Mouse (Mus musculus) neural tube, embryonic 15.5 days (tissue): Measurements from ENCODE around the gene Nim1k. TPM values are rescaled to one million over a fixed set of nuclear protein-coding genes. Genes with fewer than 3 reads are reported as not detected.
A peak's percentile ranks its signal among the peaks of the same experiment; 100 is the strongest.

Source experiments
- ATAC-seq: fragments of 200-750 bp; cut with Nextera tagmentation; 2 replicates; pipeline ENCODE4 v1.8.0; 2017; ENCODE audit warnings: mild to moderate bottlenecking, moderate TSS enrichment, moderate library complexity; ENCODE audit not compliant: low FRiP score
- H3K27ac ChIP-seq: fragments of 300-500 bp; sonication (generic); replicated peaks from 2 replicates; pipeline ENCODE4 v1.5.1; 2015; ENCODE audit warnings: mild to moderate bottlenecking, inconsistent platforms
- H3K27me3 ChIP-seq: fragments of 300-500 bp; sonication (generic); replicated peaks from 2 replicates; pipeline ENCODE4 v1.6.1; 2015; ENCODE audit warnings: inconsistent platforms
- H3K36me3 ChIP-seq: fragments of 300-500 bp; sonication (generic); 2 replicates; pipeline ENCODE4 v1.6.1; 2015; ENCODE audit warnings: inconsistent platforms
- H3K4me1 ChIP-seq: fragments of 300-500 bp; sonication (generic); 2 replicates; pipeline ENCODE4 v1.6.1; 2015; ENCODE audit warnings: inconsistent platforms
- H3K4me2 ChIP-seq: fragments of 300-500 bp; sonication (generic); 2 replicates; pipeline ENCODE4 v1.6.1; 2015; ENCODE audit warnings: inconsistent platforms, mild to moderate bottlenecking, moderate library complexity
- H3K4me3 ChIP-seq: fragments of 300-500 bp; sonication (generic); replicated peaks from 2 replicates; pipeline ENCODE4 v1.5.1; 2015; ENCODE audit warnings: mild to moderate bottlenecking, inconsistent platforms
- H3K9ac ChIP-seq: fragments of 300-500 bp; sonication (generic); replicated peaks from 2 replicates; pipeline ENCODE4 v1.6.1; 2015; ENCODE audit warnings: mild to moderate bottlenecking, inconsistent platforms
- H3K9me3 ChIP-seq: fragments of 300-500 bp; sonication (generic); replicated peaks from 2 replicates; pipeline ENCODE4 v1.6.1; 2016; ENCODE audit warnings: inconsistent platforms
- WGBS: fragments of 180-500 bp; shearing (Covaris S2); methylation state at CpG from one replicate; pipeline ENCODE4 v1.1.7; 2015; ENCODE audit warnings: mixed read lengths; 5-methylcytosine and 5-hydroxymethylcytosine counted together
- polyA plus RNA-seq: library from polyadenylated mRNA; unstranded; fragments of >200 nt; fragmentation: Nextera tagmentation; extraction: Ambion mirVana; gene quantifications from 2 replicates; pipeline ENCODE4 v1.2.1, GENCODE M21; 2015

Nim1k gene
- 5.1 and 6.1 TPM in 2 replicates for polyA plus RNA-seq

DNA sequence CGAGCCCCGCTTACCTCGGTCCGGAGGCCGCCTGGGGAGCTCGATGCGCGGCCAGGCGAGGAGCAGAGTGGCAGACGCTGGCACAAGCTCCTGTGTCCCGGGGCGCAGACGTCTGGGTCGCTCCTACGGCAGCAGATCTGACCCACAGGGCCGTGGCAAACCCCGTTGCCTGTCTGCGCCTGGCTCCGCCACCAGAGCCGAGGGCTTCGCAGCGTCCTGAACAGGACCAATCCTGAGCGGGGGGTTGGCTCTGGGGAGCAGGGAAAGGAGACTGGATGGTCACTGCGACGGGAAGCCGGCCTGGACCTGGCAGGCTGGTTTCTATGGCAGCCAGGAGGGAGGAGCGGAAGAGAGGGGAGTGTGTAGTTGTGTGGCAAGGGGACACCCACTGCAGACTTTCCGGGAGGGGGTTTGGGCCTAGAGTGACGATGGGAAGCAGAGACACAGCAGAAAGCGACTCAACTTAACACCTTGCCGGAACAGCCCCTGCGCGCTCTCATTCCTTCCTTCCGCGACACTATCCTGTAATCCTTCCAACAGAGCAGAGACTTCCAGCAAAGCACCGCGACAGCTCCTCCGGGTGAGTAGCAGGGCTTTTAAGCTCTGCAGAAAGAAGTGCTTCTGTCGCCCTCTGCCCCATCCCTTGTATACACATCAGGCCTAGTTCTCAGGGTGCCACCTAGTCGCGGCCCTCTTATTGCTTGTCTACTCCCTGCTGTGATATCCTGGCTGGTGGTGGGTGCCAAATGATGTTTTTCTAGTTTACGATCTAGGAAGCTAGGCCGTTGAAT, at the start of gene Nim1k:
Gene Nim1k, minus strand, starts transcription at position 202 of the 791 bp plus-strand sequence.
- Histone ChIP-seq H3K9me3 (no peaks in the 10 kb centered on the region), H3K4me2 (peak within 1 kb of the TSS; percentile 94), H3K4me1 (peaks cover 24% of the 10 kb centered on the region), H3K27ac (peak within 1 kb of the TSS; percentile 88), H3K27me3 (no peaks in the 10 kb centered on the region), H3K4me3 (peak within 1 kb of the TSS; percentile 71), H3K36me3 (0 out of 2 replicates have a peak, but pooled peaks cover 4% of the 10 kb centered on the region), H3K9ac (peak within 1 kb of the TSS; percentile 78)
- peak; percentile 93 for ATAC-seq
- under 1% methylated on average over 43 of the region's 43 CpGs for WGBS

DNA sequence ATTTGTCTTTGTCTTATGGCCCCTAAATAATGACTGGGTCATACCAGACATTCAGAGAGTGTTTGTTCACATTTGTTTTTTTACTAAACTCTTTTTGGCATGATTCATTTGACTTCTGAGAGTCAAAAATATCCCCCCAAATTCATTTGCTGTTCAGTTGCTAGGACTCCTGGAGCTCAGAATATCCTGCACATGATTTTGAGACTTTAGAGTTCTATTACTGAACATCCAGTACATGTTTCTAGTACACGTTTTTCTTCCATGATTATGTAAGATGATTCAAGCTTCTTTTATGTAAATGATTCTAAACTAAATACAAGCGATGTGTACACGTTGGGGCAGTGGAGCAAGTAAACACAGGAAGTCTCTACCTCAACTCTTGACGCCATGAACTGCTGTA, 42.0 kb upstream of the Nim1k start:
- ATAC-seq = no peak
- no peak overlapping the region for H3K4me3 ChIP-seq
- no peaks in the 10 kb centered on the region for H3K27me3 ChIP-seq
- H3K27ac ChIP-seq = no peak overlapping the region
- no peak overlapping the region for H3K9ac ChIP-seq
- H3K36me3 ChIP-seq = no peaks in the 10 kb centered on the region
- no peak overlapping the region for H3K4me2 ChIP-seq
- 68% methylated on average over 4 of the region's 4 CpGs for WGBS
- H3K9me3 ChIP-seq = no peaks in the 10 kb centered on the region
- no peaks in the 10 kb centered on the region for H3K4me1 ChIP-seq

DNA sequence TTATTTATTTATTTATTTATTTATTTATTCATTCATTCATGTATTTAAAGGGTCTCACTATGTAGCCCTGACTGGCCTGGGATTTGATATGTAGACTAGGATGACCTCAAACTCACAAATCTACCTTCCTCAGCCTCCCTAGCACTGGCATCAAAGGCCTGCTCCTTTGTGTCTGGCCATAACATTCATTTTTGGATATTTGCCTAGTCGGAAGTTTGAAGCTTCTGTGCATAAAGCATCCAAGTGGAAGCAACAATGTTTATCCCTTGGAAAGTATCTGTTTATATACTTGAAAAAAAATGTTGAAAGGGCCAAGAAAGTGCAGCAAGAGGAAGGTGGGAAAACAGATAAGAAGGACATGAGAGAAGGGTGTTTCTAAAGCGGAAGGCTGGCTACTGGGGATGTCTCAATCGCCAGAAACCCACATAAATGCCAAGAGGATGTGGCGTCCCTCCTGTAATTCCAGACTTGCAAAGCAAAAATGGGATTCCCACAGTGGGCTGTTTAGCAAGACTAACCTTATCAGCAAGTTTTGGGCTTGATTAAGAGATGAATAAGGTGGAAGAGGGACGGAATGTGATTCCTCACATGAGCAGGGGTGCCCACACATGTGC, 37.2 kb upstream of the Nim1k start:
- H3K36me3 ChIP-seq = no peaks in the 10 kb centered on the region
- no peak overlapping the region for H3K27ac ChIP-seq
- peaks cover 19% of the 10 kb centered on the region for H3K4me1 ChIP-seq
- WGBS = 84% methylated on average over 5 of the region's 5 CpGs
- no peaks in the 10 kb centered on the region for H3K27me3 ChIP-seq
- H3K4me2 ChIP-seq = no peak overlapping the region
- no peaks in the 10 kb centered on the region for H3K9me3 ChIP-seq
- ATAC-seq = no peak
- no peak overlapping the region for H3K9ac ChIP-seq
- no peak overlapping the region for H3K4me3 ChIP-seq

DNA sequence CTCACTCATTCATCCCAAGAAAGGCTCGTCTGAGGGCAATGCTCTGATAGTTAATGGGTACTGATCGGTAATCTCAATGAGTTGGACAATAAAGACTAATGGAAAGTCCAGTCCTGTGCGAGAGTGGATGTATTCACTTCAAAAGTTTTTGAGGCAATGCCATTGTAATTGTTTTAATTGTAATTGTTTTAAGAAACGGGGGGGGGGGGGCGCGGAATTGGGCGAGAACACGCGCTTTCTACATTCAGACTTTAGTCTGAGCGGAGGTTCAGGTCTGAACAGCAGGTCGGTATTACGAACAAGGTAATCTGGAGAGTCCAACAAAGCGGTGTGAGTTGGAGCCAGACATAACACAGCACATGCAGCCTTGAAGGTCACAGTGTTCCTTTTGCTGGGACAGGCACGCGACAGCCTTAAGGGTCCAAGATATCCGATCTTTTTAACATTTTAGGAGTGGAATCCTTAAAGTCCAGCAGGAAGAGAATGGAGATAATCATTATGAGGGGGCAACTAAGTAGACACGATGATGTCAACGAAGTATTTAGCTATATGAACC, 36.0 kb upstream of the Nim1k start:
- Histone ChIP-seq H3K9me3 (no peaks in the 10 kb centered on the region), H3K4me2 (peak overlapping the region; percentile 78), H3K36me3 (peaks cover 9% of the 10 kb centered on the region; the same call in 1 of the 2 replicates), H3K27ac (peak overlapping the region; percentile 99), H3K4me1 (peaks cover 21% of the 10 kb centered on the region), H3K4me3 (peak overlapping the region; percentile 89), H3K9ac (peak overlapping the region; percentile 89), H3K27me3 (no peaks in the 10 kb centered on the region)
- WGBS = 2% methylated on average over 18 of the region's 18 CpGs
- ATAC-seq = no peak

DNA sequence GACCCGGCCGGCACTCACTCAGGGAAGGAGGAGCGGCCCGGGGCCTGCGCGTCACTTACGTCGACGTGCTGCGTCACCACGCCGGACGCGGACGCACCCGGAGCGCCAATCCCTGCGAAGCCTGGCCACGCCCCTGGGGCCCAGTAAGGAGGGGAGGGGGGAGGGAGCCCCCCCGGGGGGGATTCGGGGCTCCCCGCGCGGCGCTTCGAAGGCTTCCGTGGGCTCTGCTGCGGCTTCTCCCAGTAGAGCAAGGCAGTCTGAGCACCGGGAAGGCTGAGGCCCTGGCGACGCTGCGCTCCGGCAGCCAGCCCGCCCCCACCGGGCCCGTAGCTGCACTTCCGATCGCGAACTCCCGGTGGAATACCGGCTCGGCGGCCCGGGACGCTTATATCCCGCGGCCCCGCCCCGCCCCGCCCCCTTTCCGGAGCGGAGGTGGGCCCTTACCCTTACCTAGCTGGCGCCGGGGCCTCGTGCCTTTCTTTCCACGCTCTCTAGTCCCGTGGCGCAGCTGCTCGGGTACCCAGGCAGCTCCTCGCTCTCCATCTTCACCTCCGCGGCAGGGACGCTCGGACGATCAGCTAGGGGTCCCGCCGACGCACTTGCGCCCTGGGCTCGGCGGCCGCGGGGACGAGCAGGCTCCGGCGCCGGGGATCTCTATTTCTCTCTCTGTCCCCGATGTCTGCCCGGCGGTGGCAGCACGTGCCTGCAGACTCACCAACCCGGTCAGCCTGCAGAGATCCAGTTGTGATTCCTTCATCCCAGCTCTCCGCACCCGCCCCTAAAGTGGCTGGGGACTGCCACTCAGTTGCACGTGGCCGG, 35.3 kb upstream of the Nim1k start, which contains the start of gene Zfp131:
Gene Zfp131, minus strand, starts transcription at position 129 of the 819 bp plus-strand sequence.
- ATAC-seq = peak; percentile 97
- H3K4me1 ChIP-seq = peaks cover 23% of the 10 kb centered on the region
- H3K4me3 ChIP-seq = peak within 1 kb of the TSS; percentile 89
- peak within 1 kb of the TSS; percentile 89 for H3K9ac ChIP-seq
- peaks cover 13% of the 10 kb centered on the region for H3K36me3 ChIP-seq
- peak within 1 kb of the TSS; percentile 78 for H3K4me2 ChIP-seq
- no peaks in the 10 kb centered on the region for H3K27me3 ChIP-seq
- under 1% methylated on average over 70 of the region's 86 CpGs for WGBS
- H3K27ac ChIP-seq = peak within 1 kb of the TSS; percentile 99
- H3K9me3 ChIP-seq = no peaks in the 10 kb centered on the region

DNA sequence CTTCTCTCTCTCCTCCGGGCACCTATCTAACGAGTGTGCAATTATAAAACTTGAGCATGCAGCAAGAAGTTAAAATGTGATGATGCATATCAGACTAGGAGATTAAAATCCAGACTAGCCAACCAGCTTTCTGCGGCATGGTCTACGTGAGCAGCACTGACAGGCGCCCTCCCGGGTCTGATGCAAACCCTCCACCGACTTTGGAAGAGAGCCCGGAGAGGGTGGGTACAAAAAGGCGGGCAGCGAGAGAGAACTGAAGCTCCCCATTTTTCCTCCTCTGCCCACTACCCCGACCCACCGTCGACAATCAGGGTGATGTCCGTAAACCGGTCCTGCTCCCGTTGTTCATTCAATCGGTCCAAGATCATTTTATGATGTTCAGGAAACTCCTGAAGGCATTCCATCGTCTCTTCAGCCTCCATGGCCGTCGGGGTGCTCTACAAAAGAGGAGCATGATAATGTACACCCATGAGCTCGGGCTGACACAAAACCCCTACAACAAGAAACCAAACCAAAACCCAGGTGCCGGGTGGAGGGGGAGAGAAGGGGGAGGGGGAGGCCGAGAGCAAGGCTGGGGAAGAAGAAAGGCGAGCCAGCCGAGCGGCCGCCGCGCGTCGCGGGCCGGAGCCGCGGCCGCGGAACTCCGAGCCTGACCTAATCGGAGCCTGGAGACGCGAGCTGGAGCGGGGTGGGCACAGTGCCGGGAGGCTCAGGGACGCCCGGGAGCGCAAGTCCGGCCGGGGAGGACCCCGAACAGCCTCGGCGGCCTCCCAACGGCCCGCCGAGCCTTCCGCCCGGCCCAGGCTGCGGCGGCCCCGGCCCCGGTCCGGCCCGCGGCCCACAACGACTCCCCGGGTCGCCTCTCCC, 34.4 kb upstream of the Nim1k start:
- peaks cover 23% of the 10 kb centered on the region for H3K4me1 ChIP-seq
- peak overlapping the region; percentile 89 for H3K4me3 ChIP-seq
- peak; percentile 65 for ATAC-seq
- H3K27me3 ChIP-seq = no peaks in the 10 kb centered on the region
- H3K27ac ChIP-seq = peak overlapping the region; percentile 99
- peaks cover 18% of the 10 kb centered on the region for H3K36me3 ChIP-seq
- H3K9me3 ChIP-seq = no peaks in the 10 kb centered on the region
- WGBS = under 1% methylated on average over 52 of the region's 66 CpGs
- H3K9ac ChIP-seq = peak overlapping the region; percentile 89
- H3K4me2 ChIP-seq = peak overlapping the region; percentile 78

DNA sequence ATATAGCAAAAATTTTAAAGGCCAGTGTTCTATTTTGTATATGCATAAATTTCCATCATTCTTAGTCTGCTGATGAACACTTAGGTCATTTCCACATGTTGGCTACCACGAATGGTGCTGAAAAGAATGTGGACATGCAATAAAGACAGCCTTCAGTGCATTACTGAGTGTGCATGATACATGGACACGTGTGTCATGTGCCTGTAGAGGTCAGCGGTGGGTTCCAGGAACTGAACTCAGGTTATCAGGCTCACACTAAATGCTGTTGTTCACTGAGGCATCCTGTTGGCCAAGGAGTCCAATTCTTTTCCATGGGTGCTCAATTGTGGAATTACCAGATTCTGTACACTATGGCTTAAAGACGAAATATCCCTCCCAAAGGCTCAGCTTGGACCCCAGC, 27.9 kb upstream of the Nim1k start:
- H3K36me3 ChIP-seq = peaks cover 61% of the 10 kb centered on the region

DNA sequence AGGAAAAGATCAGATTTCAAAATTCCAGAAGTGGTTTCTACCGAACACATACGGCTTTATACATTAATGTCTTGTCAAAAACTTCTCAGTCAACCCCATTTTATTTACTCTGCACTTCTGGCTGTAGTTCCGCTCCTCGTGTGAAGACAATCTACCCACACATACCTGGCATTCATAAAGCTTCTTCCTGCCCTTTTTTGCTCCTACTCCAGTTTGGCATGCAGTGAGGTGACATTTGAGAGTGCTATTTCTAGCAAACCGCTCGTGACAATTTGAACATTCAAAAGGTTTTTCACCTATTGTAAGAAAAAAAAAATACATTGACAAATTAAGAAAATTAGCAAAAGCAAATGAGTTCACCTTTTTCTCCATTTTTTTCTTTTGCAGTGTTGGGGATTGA, 12.9 kb upstream of the Nim1k start:
- no peak for ATAC-seq
- no peak overlapping the region for H3K9ac ChIP-seq
- no peak overlapping the region for H3K27ac ChIP-seq
- no peak overlapping the region for H3K4me2 ChIP-seq
- no peaks in the 10 kb centered on the region for H3K27me3 ChIP-seq
- WGBS = 92% methylated on average over 6 of the region's 6 CpGs
- peaks cover 80% of the 10 kb centered on the region for H3K36me3 ChIP-seq
- H3K4me3 ChIP-seq = no peak overlapping the region
- no peaks in the 10 kb centered on the region for H3K9me3 ChIP-seq
- no peaks in the 10 kb centered on the region for H3K4me1 ChIP-seq

More for the DNA sequence above, 27.9 kb upstream of the Nim1k start:
- WGBS = 89% methylated on average over 4 of the region's 4 CpGs
- Histone ChIP-seq H3K27me3 (no peaks in the 10 kb centered on the region), H3K9ac (no peak overlapping the region), H3K9me3 (no peaks in the 10 kb centered on the region), H3K4me1 (peaks cover 5% of the 10 kb centered on the region), H3K4me3 (no peak overlapping the region), H3K27ac (no peak overlapping the region), H3K4me2 (no peak overlapping the region)
- ATAC-seq = no peak

DNA sequence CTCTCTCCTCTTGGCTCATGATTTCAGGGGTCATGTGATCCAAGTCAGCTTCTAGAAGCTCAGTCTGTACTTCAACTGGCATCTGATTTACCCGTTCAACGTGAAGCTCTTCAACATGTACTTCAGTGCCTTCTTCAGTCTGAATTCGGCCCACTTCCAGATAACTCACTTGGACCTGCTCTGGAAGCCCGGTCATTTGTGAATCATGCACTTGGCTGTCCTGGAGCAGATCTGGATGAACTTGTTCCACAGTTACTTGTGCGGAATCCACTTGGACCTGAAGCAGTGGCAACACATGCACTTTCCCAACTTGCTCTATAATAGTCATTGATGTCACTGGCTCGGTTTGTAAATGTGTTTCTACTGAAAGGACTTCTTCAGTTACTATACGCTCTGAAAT, 10.8 kb upstream of the Nim1k start:
- no peak overlapping the region for H3K4me2 ChIP-seq
- no peaks in the 10 kb centered on the region for H3K27me3 ChIP-seq
- no peaks in the 10 kb centered on the region for H3K4me1 ChIP-seq
- H3K9me3 ChIP-seq = no peaks in the 10 kb centered on the region
- no peak for ATAC-seq
- H3K9ac ChIP-seq = no peak overlapping the region
- WGBS = 94% methylated on average over 7 of the region's 7 CpGs
- H3K4me3 ChIP-seq = no peak overlapping the region
- no peak overlapping the region for H3K27ac ChIP-seq
- H3K36me3 ChIP-seq = peaks cover 63% of the 10 kb centered on the region

DNA sequence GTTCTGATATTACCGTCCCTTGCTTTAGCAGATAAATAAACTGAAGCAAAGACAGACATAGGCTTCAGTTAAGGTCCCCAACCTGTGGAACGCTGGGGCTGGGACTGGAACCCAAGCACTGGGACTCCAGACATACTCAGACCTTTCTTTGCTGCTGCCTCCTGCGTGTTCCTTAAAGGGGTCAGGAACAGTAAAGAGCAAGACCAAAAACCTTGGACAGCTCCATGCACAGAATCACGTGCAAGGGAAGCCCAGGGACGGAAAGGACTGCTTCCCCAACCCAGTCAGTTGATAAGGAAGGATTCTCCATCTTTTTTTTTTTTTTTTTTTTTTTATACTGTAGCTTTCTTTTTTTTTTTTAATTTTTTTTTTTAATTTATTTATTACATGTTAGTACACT, 1.1 kb upstream of the Nim1k start:
- 49% methylated on average over 5 of the region's 5 CpGs for WGBS
- H3K9me3 ChIP-seq = no peaks in the 10 kb centered on the region
- no peak overlapping the region for H3K9ac ChIP-seq
- peak overlapping the region; percentile 88; the same call in 1 of the 2 replicates for H3K27ac ChIP-seq
- peak overlapping the region; percentile 94 for H3K4me2 ChIP-seq
- ATAC-seq = no peak
- no peaks in the 10 kb centered on the region for H3K27me3 ChIP-seq
- peak overlapping the region; percentile 71; the same call in 1 of the 2 replicates for H3K4me3 ChIP-seq
- peaks cover 24% of the 10 kb centered on the region for H3K4me1 ChIP-seq
- H3K36me3 ChIP-seq = peaks cover 12% of the 10 kb centered on the region; the same call in 1 of the 2 replicates
